Mouse (Mus musculus) brain, embryonic 14.5 days (tissue): Measurements from ENCODE around the gene Rnaset2a. TPM values are rescaled to one million over a fixed set of nuclear protein-coding genes. Genes with fewer than 3 reads are reported as not detected.
"Not testable (repeated sequence)": the region's sequence is repeated elsewhere in the genome, so short reads cannot be mapped to it uniquely, and the experiment has no call there.

Experiments used
- DNase-seq: peaks from one replicate; pipeline ENCODE4 v3.0.0-alpha.2; 2011; ENCODE audit warnings: low read depth
- CTCF ChIP-seq: fragments of 200-500 bp; IDR thresholded peaks from 2 replicates; pipeline ENCODE4 v1.5.1; 2012; ENCODE audit warnings: inconsistent platforms, mild to moderate bottlenecking, moderate library complexity, borderline replicate concordance; ENCODE audit not compliant: insufficient read depth, insufficient read length; ENCODE audit errors: extremely low read depth
- polyA plus RNA-seq: library from polyadenylated mRNA; depleted of rRNA; stranded (reverse); fragments of >200 nt; gene quantifications from 2 replicates; pipeline ENCODE4 v1.2.3, GENCODE M21; 2012

The Rnaset2a gene
- polyA plus RNA-seq, 1 experiment: 16.0 TPM

- peak; percentile 43 for DNase-seq
- peak; percentile 46; the same call in 1 of the 2 replicates for TF ChIP-seq CTCF
Measured at GRCm38 (mm10) chr17:8160969-8161368, 13.1 kb upstream of the Rnaset2a start.

GRCm38 (mm10) chr17:8158627-8159026 is 10.7 kb upstream of the Rnaset2a start:
- DNase-seq: not testable (repeated sequence)

DNA sequence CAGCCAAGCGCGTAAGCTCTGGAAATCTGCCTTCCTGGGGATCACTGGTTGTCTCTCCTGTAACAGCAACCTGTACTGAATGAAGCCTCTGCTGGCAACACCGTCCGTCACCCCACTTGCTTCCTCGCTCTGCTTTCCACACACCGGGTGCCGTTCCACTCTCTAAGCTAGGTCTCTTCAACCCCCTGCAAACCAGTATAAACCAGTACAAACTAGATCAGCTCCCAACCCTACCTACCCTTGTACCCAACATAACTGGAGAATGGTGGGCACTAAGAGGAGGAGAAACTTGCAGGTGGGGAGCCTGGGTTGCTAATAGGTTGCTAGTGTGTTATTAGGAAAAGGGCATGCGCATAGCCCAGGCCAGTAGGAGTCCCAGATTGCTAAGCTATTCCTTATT is 8.1 kb upstream of the Rnaset2a start:
- DNase-seq: not testable (repeated sequence)

DNA sequence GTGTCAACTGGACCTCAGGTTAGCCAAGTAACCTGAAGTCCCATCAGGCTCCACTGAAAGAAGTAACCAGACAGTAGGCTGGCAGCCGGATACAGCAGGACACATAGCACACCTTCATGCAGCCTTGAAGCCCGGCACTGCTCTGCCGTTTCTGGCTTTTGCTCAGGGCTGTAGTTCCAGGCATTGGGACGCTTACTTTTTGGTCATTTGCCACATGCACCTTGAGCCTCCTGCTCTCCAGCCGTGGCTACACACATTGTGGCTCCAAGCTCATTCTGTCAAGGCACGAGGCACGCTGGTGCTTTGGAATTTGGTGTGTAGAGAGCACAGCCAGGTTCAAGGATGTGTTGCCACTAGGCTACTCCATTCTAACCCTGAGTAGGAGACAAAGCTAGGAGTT is 7.1 kb upstream of the Rnaset2a start:
- DNase-seq: not testable (repeated sequence)

DNA sequence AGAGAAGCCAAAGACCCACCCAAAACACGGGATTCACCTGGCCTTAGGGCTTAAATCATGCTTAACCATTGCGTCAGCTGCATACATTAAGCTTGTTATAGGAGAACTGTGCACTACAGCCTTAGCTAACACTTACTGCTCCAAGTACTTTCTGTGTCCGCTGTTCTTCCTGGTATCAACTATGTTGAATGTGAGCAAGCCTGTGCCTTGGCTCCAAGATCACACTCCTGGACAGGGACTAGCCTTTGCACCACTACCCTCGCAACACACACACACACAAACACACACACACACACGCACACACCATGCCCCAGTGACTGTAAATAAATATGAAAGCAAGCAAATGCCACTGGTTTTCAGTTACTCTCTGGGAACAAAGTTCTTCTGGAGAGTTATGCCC is 966 bp downstream of the Rnaset2a start:
- not testable (repeated sequence) for DNase-seq

DNA sequence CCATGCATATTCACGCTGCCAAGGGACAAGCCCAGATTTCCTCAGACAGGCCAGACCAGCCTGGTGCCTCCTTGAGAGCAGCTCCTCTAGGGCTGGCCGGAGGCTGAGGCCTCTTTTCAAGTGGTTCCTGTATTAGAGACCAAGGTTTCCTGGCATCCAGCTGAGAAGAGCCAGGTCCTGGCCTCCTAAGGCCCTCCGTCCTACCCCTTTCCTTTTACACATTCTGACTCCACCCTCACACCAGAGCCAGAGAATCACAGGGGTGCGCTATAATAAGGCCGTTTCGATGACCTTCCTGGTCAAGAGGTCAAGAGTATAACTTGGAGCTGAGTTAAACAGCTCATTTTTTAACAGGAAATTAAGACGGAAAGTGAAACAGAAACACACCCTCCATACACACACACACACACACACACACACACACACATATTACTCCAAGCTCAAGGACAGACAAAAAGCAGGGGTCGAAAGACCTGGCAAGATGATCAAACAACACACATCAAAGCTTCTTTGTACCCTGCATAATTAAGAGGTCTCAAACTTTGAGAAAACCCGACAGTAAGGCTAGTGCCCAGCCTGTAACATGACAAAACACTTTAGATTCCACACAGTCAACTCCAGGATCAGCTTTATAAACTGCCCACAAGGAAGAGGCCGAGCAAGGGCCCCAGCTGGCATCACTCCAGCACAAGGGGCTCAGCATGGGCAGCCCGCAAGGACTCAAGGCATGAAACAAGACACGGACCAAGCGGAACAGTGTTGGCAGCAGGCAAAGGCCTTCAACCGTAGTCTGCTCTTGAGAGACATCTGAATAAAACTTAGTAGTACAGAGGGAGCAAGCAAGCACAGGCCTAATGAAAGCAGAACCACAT is 3.9 kb downstream of the Rnaset2a start:
- DNase-seq: peak; percentile 52

GRCm38 (mm10) chr17:8140210-8140609 is 7.7 kb downstream of the Rnaset2a start:
- DNase-seq: peak; percentile 9

DNA sequence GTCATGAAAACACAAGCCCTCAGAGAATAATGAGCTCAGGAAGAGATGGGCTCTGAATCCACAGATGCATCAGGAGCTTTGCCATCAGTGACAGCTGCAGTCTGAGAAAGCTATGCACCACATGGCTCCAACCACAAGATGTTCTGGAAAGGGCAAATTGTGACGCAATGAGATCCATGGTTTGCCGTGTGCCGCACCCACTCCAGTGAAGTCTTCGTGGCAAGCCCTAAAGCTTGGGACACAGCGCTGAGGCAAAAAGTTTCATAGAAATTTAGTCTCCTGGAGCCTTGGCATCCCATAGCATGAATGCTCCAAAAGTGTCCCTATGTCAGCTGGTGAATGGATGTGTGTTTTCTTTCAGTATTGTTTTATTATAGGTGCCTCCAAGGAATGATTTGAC is 9.8 kb downstream of the Rnaset2a start:
- not testable (repeated sequence) for DNase-seq

GRCm38 (mm10) chr17:8130849-8131248 is 17.0 kb downstream of the Rnaset2a start:
- not testable (repeated sequence) for DNase-seq

- not testable (repeated sequence) for DNase-seq
Measured at GRCm38 (mm10) chr17:8129578-8129977, 18.3 kb downstream of the Rnaset2a start.

DNA sequence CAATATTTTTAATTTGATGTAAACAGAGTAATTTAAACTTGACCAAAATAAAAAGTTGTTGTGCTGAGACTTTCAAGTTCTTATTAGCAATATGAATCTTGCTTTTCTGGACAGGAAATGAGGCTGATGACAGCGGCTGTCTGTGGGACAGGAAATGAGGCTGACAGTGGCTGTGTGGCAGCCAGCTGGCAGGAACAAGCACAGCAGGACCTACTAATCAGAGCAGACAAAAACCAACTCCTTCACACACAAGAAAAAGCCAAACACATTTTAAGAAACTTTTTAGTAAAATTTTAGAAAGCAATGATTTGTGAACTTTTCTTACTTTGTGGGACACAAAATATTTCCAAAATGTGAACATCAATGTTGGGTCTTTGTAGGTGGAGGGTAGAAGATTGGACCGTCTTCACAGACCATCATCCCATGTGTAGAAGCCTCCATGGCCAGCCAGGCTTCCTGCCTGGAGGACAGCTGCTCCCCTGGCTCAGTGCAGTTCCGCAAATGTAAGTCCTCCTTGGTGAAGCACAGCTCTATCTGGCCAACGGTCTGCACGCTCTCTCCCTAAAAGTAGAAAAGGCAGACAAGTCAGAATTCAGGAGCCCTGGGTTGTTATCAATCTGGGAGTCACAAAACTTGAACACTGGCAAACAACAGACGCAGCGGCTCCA is 19.4 kb downstream of the Rnaset2a start:
- DNase-seq: not testable (repeated sequence)

DNA sequence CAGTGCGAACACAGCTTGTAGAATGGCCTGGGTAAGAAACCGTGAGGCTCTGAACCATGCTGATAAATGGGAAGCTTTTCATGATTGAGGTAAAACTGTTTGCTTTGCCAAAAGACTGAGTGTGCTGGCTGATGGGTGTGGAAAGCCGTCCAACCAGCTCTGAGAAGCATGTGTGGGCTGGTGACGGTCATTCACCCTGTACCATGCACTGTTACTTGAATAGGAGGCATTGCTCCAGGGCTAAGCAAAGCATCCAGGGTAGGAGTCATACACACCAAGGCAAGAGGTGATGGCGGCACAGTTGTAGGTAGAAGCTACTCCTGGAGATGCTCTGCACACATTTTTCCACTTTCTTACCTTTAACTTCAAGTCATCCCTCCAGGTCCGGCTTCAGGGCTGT is 23.3 kb downstream of the Rnaset2a start:
- DNase-seq: not testable (repeated sequence)

GRCm38 (mm10) chr17:8122974-8123373 is 24.9 kb downstream of the Rnaset2a start:
- DNase-seq: not testable (repeated sequence)

DNA sequence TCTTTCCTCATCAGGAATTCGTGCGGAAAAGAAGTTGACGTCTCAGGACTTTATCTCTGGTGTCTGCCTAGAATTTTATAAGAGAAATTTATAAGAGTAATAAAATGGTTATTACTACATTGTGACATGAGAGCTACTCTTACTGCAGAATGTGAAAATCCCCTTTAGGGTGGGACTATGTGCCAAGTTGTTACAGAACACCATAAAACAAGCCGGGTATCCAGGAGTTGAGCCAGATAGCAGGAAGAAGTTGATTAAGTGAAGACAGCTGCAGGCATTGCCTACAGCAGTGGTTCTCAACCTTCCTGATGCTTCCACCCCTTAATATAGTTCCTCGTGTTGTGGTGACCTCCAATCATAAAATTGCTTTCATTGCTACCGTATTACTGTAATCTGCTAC is 31.0 kb downstream of the Rnaset2a start:
- not testable (repeated sequence) for DNase-seq

DNA sequence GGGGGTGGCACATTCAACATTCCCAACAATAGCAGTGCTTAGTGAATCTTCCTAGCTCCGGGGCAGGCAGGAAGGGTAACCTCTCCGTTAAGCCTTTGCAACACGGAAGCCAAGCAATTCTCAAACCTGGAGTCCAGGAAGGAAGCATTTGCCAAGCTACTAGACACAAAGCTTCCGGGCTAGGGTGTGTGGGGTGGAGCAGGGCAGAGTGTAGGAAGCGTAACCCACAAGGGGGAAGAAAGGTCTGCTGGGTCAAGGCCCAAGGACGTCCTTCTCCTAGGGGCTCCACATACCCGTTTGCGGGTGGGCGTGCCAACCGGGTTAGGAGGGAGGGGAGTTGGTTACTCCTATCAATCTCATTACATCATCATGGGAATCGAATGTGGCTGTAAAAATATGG is 31.5 kb downstream of the Rnaset2a start:
- DNase-seq: not testable (repeated sequence)

DNA sequence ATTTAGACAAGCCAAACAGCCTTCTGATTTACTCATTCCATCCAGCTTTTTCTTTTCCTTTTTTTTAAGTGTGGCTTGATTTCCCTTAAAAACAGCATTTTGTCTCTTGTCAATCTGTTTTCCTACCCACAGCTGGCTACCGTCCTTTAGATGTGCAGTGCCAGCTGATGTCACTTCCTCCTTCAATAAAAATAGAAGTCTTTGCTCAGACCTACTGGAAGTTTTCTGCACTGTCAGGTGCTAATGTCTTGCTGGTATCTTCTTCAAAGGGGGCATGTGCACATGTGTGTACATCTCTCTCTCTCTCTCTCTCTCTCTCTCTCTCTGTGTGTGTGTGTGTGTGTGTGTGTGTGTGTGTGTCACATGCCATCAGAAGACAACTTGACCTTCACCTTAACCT is 35.7 kb downstream of the Rnaset2a start:
- DNase-seq: not testable (repeated sequence)

- DNase-seq: not testable (repeated sequence)
Measured at GRCm38 (mm10) chr17:8101297-8101609, 46.6 kb downstream of the Rnaset2a start.

GRCm38 (mm10) chr17:8100405-8101296 is 47.2 kb downstream of the Rnaset2a start:
- not testable (repeated sequence) for DNase-seq

- not testable (repeated sequence) for DNase-seq
Measured at GRCm38 (mm10) chr17:8096199-8096598, 51.7 kb downstream of the Rnaset2a start.

- not testable (repeated sequence) for DNase-seq
Measured at GRCm38 (mm10) chr17:8095653-8096052, 52.2 kb downstream of the Rnaset2a start.
